Mouse (Mus musculus) midbrain, embryonic 15.5 days (tissue): ENCODE data around the gene Gsdmc4. TPM values are rescaled to one million over a fixed set of nuclear protein-coding genes. Genes with fewer than 3 reads are reported as not detected.
"Not testable (repeated sequence)": the region's sequence is repeated elsewhere in the genome, so short reads cannot be mapped to it uniquely, and the experiment has no call there.

Experiments
- ATAC-seq: fragments of 200-750 bp; cut with Nextera tagmentation; replicated peaks from 2 replicates; pipeline ENCODE4 v1.8.0; 2017; ENCODE audit warnings: moderate TSS enrichment
- H3K27ac ChIP-seq: fragments of 300-500 bp; sonication (generic); 2 replicates; pipeline ENCODE4 v1.5.1; 2015; ENCODE audit warnings: mild to moderate bottlenecking, inconsistent platforms
- H3K27me3 ChIP-seq: fragments of 300-500 bp; sonication (generic); replicated peaks from 2 replicates; pipeline ENCODE4 v1.6.1; 2015; ENCODE audit warnings: inconsistent platforms
- H3K36me3 ChIP-seq: fragments of 300-500 bp; sonication (generic); replicated peaks from 2 replicates; pipeline ENCODE4 v1.6.1; 2015; ENCODE audit warnings: inconsistent platforms
- H3K4me1 ChIP-seq: fragments of 300-500 bp; sonication (generic); 2 replicates; pipeline ENCODE4 v1.6.1; 2015; ENCODE audit warnings: inconsistent platforms
- H3K4me2 ChIP-seq: fragments of 300-500 bp; sonication (generic); 2 replicates; pipeline ENCODE4 v1.6.1; 2015; ENCODE audit warnings: inconsistent platforms, mild to moderate bottlenecking, moderate library complexity
- H3K4me3 ChIP-seq: fragments of 300-500 bp; sonication (generic); 2 replicates; pipeline ENCODE4 v1.5.1; 2015; ENCODE audit warnings: mild to moderate bottlenecking, inconsistent platforms
- H3K9ac ChIP-seq: fragments of 300-500 bp; sonication (generic); 2 replicates; pipeline ENCODE4 v1.6.1; 2015; ENCODE audit warnings: mild to moderate bottlenecking, inconsistent platforms
- H3K9me3 ChIP-seq: fragments of 300-500 bp; sonication (generic); 2 replicates; pipeline ENCODE4 v1.6.1; 2016; ENCODE audit warnings: inconsistent platforms
- WGBS: fragments of 180-500 bp; shearing (Covaris S2); methylation state at CpG from one replicate; pipeline ENCODE4 v1.1.7; 2015; ENCODE audit warnings: mixed read lengths; 5-methylcytosine and 5-hydroxymethylcytosine counted together
- polyA plus RNA-seq: library from polyadenylated mRNA; unstranded; fragments of >200 nt; fragmentation: Nextera tagmentation; extraction: Ambion mirVana; gene quantifications from 2 replicates; pipeline ENCODE4 v1.2.1, GENCODE M21; 2015

Gsdmc4 gene
- 0.11 TPM in 1 of 2 replicates, not detected in the other for polyA plus RNA-seq

DNA sequence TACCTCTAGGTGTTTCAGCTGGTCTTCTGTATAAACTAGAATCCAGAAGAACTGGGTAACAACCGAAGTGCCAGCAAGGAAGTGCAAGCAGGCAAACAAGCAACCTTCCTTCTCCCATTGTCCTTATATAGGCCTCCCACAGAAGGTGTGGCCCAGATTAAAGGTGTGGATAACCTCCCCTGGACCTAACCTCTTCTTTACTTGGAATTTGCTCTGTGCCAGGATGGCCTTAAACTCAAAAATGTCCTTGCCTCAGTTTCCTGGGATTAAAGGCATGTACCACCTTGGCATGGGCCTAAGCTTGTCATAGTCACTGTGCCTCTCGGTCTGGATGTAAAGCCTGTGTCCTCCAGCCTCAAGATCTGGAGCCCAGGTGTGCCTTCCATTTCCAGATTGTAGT, at the start of gene Gsdmc4:
Gene Gsdmc4 (minus strand): TSS at position 101 of the 400 bp plus-strand sequence.
- H3K9me3 ChIP-seq, H3K36me3 ChIP-seq, ATAC-seq, H3K9ac ChIP-seq, H3K4me2 ChIP-seq, H3K4me1 ChIP-seq, H3K27ac ChIP-seq, H3K27me3 ChIP-seq, H3K4me3 ChIP-seq: not testable (repeated sequence)
- WGBS: 96% methylated on average over 2 of the region's 2 CpGs

DNA sequence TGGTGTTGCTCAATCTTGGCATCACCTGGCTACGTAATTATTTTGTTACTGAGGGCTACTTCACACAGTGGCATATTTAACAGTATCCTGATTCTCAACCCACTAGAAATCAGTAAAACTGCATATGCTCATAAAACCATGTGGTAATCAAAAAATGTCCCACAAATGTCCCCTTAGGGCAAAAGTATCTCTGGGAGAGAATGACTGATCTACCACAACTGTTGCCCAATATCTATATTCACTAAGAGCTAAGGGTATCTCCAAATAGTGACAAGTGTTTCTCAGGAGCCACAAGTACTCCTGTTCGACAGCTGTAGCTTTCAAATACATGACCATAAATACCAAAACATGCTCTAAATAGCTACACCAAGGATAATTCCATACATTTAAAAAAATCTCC, 48.4 kb upstream of the Gsdmc4 start:
- Histone ChIP-seq H3K9ac (no peak overlapping the region), H3K36me3 (no peaks in the 10 kb centered on the region), H3K4me1 (no peaks in the 10 kb centered on the region), H3K4me2 (no peak overlapping the region), H3K4me3 (no peak overlapping the region), H3K9me3 (no peaks in the 10 kb centered on the region), H3K27me3 (no peaks in the 10 kb centered on the region), H3K27ac (no peak overlapping the region)
- 97% methylated on average over 2 of the region's 2 CpGs for WGBS
- no peak for ATAC-seq

- Histone ChIP-seq H3K4me3 (no peak overlapping the region), H3K27me3 (no peaks in the 10 kb centered on the region), H3K27ac (no peak overlapping the region), H3K4me2 (no peak overlapping the region), H3K9me3 (no peaks in the 10 kb centered on the region), H3K9ac (no peak overlapping the region), H3K36me3 (no peaks in the 10 kb centered on the region), H3K4me1 (no peaks in the 10 kb centered on the region)
- ATAC-seq: no peak
Measured at GRCm38 (mm10) chr15:63957553-63957952, 45.5 kb upstream of the Gsdmc4 start.

- H3K4me1 ChIP-seq: no peaks in the 10 kb centered on the region
- no peaks in the 10 kb centered on the region for H3K9me3 ChIP-seq
- no peak overlapping the region for H3K27ac ChIP-seq
- no peak for ATAC-seq
- no peak overlapping the region for H3K4me2 ChIP-seq
- no peaks in the 10 kb centered on the region for H3K36me3 ChIP-seq
- H3K9ac ChIP-seq: no peak overlapping the region
- 68% methylated on average over 4 of the region's 4 CpGs for WGBS
- no peak overlapping the region for H3K4me3 ChIP-seq
- no peaks in the 10 kb centered on the region for H3K27me3 ChIP-seq
Measured at GRCm38 (mm10) chr15:63953256-63953655, 41.2 kb upstream of the Gsdmc4 start.

DNA sequence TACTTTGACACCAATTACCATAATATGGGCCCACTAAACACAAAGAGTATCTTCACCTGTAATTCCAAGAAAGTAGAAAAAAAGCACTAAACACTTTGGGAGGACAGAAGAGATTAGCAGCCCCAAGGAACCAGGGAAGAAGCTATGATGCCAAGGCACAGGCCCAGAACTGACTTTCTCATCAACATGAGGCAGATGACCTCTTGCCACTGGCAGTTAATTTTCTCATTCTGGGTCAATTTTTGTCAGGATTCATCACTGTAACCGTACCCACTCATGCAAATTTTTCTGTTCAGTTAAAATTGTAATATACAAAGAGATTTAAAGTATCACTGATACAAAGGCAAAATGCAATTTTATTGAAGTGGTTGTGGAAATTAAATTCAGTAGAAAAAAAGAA, 29.1 kb upstream of the Gsdmc4 start:
- H3K4me1 ChIP-seq: no peaks in the 10 kb centered on the region

GRCm38 (mm10) chr15:63932656-63933055, 20.6 kb upstream of the Gsdmc4 start:
- H3K27me3 ChIP-seq: no peaks in the 10 kb centered on the region
- no peak for ATAC-seq
- peaks cover 18% of the 10 kb centered on the region; the same call in 1 of the 2 replicates for H3K36me3 ChIP-seq
- no peak overlapping the region for H3K27ac ChIP-seq
- no peaks in the 10 kb centered on the region for H3K9me3 ChIP-seq
- H3K4me1 ChIP-seq: no peaks in the 10 kb centered on the region
- no peak overlapping the region for H3K9ac ChIP-seq
- H3K4me3 ChIP-seq: no peak overlapping the region
- WGBS: 100% methylated on average over 1 of the region's 1 CpGs
- no peak overlapping the region for H3K4me2 ChIP-seq

More for the DNA sequence above, 29.1 kb upstream of the Gsdmc4 start:
- H3K36me3 ChIP-seq: peaks cover 11% of the 10 kb centered on the region; the same call in 1 of the 2 replicates
- H3K27ac ChIP-seq: no peak overlapping the region
- ATAC-seq: no peak
- no peak overlapping the region for H3K9ac ChIP-seq
- 90% methylated on average over 1 of the region's 1 CpGs for WGBS
- H3K4me2 ChIP-seq: no peak overlapping the region
- no peaks in the 10 kb centered on the region for H3K27me3 ChIP-seq
- no peak overlapping the region for H3K4me3 ChIP-seq
- no peaks in the 10 kb centered on the region for H3K9me3 ChIP-seq

- Histone ChIP-seq H3K9me3 (no peaks in the 10 kb centered on the region), H3K9ac (no peak overlapping the region), H3K27me3 (no peaks in the 10 kb centered on the region), H3K4me2 (no peak overlapping the region), H3K27ac (no peak overlapping the region), H3K4me1 (no peaks in the 10 kb centered on the region), H3K36me3 (0 out of 2 replicates have a peak, but pooled peaks cover 15% of the 10 kb centered on the region), H3K4me3 (no peak overlapping the region)
- 95% methylated on average over 1 of the region's 1 CpGs for whole genome bisulfite sequencing
- ATAC-seq: no peak
Measured at GRCm38 (mm10) chr15:63931404-63931803, 19.3 kb upstream of the Gsdmc4 start.

DNA sequence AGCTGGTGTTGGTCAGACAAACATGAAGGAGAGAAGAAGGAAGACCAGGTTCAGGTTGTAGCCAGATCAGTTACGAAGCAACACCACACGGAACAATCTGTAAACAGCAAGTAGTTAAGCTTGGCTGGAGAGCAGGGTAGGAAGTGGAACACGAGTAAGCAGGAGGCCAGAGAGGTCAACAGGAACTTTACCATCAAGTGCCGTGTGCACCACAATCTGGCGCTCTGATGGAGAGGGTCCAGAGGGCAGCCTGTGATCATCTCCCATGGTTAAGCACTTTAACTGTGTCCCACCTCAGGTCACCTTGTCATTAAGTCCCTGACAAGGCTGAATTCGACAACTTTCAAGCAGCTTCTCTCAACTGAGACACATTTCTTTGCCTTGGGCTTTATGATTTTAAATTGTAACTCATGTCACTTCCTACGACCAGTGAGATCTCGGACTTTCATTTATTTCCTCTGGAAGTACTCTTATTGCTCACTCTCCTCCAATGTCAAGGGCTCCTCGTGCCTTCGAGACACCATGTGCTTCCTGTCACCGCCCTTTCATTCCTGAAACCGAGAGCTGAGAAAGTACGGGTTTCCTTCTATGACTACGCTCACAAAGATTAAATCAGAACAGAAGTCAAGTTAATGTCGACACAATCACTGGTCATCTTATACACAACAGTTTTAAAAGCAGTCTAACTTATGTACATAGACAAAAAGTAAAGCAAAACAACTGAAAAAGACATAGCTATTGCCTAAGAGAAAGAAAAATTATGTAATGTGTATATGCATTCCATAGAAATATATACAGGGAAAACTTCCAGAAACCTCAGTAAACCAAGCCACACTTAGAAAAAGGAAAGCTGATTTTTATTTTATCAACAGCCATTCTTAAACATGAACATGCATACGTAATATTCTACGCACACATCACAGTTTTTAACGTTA, 18.3 kb upstream of the Gsdmc4 start:
- 92% methylated on average over 18 of the region's 18 CpGs for WGBS
- no peak overlapping the region for H3K27ac ChIP-seq
- H3K27me3 ChIP-seq: no peaks in the 10 kb centered on the region
- ATAC-seq: no peak
- H3K4me3 ChIP-seq: no peak overlapping the region
- H3K9me3 ChIP-seq: no peaks in the 10 kb centered on the region
- H3K36me3 ChIP-seq: 0 out of 2 replicates have a peak, but pooled peaks cover 15% of the 10 kb centered on the region
- H3K4me1 ChIP-seq: no peaks in the 10 kb centered on the region
- H3K4me2 ChIP-seq: no peak overlapping the region
- no peak overlapping the region for H3K9ac ChIP-seq

DNA sequence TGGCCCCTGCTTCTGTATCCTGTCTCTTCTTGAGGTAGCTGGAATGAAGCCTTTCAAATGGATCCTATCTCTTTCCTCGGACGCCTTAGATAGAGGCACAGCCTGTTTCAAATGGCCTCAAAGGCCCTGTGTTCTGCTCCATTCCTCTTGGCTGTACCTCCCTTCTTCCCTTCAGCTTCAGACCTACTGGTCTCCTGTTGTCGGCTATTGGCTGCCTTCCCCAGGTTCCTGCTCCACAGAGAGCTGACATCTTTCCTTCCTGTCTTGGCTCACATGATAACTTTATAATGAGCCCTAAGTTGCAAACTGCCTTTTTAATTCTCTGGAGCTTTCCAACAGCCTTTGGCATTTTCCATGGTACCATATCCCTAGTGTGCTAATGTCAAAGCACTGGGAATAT, 14.1 kb upstream of the Gsdmc4 start:
- Histone ChIP-seq H3K4me1 (no peaks in the 10 kb centered on the region), H3K36me3 (0 out of 2 replicates have a peak, but pooled peaks cover 12% of the 10 kb centered on the region), H3K4me3 (no peak overlapping the region), H3K27ac (no peak overlapping the region), H3K27me3 (no peaks in the 10 kb centered on the region), H3K9ac (no peak overlapping the region), H3K9me3 (no peaks in the 10 kb centered on the region), H3K4me2 (no peak overlapping the region)
- no peak for ATAC-seq
- WGBS: 83% methylated on average over 3 of the region's 3 CpGs

DNA sequence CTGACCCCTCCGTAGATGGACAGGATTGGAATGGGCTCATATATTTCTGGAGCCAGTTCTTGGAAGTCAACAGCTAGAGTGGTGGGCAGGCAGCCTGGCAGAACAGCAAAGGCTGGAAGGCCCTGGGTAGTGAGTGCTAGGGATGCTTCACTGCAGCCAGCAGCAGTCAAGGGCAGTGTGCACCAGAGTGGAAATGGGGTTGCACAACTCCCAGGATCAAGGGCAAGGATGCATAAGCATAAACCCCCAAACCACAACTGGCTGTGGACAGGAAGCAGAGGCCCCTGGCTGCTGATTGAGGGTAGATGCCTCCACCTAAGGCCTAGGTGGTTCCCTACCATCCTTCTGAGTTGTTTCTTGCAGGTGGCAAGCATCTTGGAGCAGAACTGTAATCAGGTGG, 12.4 kb upstream of the Gsdmc4 start:
- no peak overlapping the region for H3K4me2 ChIP-seq
- no peaks in the 10 kb centered on the region for H3K27me3 ChIP-seq
- H3K9me3 ChIP-seq: no peaks in the 10 kb centered on the region
- H3K4me1 ChIP-seq: no peaks in the 10 kb centered on the region
- no peak overlapping the region for H3K4me3 ChIP-seq
- 0 out of 2 replicates have a peak, but pooled peaks cover 5% of the 10 kb centered on the region for H3K36me3 ChIP-seq
- H3K27ac ChIP-seq: no peak overlapping the region
- WGBS: 89% methylated on average over 1 of the region's 1 CpGs
- no peak overlapping the region for H3K9ac ChIP-seq
- no peak for ATAC-seq

GRCm38 (mm10) chr15:63921618-63922017, 9.5 kb upstream of the Gsdmc4 start:
- 94% methylated on average over 3 of the region's 5 CpGs for WGBS
- H3K36me3 ChIP-seq, H3K27ac ChIP-seq, H3K9ac ChIP-seq, H3K4me2 ChIP-seq, H3K9me3 ChIP-seq, H3K4me1 ChIP-seq, H3K4me3 ChIP-seq, ATAC-seq, H3K27me3 ChIP-seq: not testable (repeated sequence)

GRCm38 (mm10) chr15:63919728-63920127, 7.6 kb upstream of the Gsdmc4 start:
- H3K9ac ChIP-seq, H3K36me3 ChIP-seq, H3K4me2 ChIP-seq, H3K4me1 ChIP-seq, H3K4me3 ChIP-seq, H3K27me3 ChIP-seq, ATAC-seq, H3K9me3 ChIP-seq, H3K27ac ChIP-seq: not testable (repeated sequence)
- WGBS: 79% methylated on average over 2 of the region's 2 CpGs

- not testable (repeated sequence) for H3K9ac ChIP-seq, ATAC-seq, H3K36me3 ChIP-seq, H3K4me1 ChIP-seq, H3K4me2 ChIP-seq, H3K4me3 ChIP-seq, H3K27me3 ChIP-seq, H3K27ac ChIP-seq, H3K9me3 ChIP-seq
- WGBS: 82% methylated on average over 4 of the region's 4 CpGs
Measured at GRCm38 (mm10) chr15:63916584-63916983, 4.5 kb upstream of the Gsdmc4 start.
